Mouse (Mus musculus): Measurements from ENCODE around the gene Slc46a1. TPM values are rescaled to one million over a fixed set of nuclear protein-coding genes. Genes with fewer than 3 reads are reported as not detected.
A peak's percentile ranks its signal among the peaks of the same experiment; 100 is the strongest.

Slc46a1 gene
- total and polyA plus RNA-seq, 3 experiments: 4.4 to 6.1 (median 6.0) TPM

- Histone ChIP-seq H3K27me3 (replicated peaks) (peaks cover 19% of the 10 kb centered on the region), H3K9ac (ENCODE audit: insufficient read depth, low read depth) (no peak overlapping the region), H3K4me2 (ENCODE audit: insufficient read depth, low read depth, poor library complexity, severe bottlenecking) (no peak overlapping the region), H3K27ac (ENCODE audit: insufficient read depth, low read depth) (no peak overlapping the region), H3K36me3 (replicated peaks in 1 of 2; ENCODE audit: control insufficient read depth in 1 of 2, insufficient read depth in 1 of 2, low read length in 1 of 2) (no peaks in the 10 kb centered on the region), H3K4me1 (ENCODE audit: control insufficient read depth in 1 of 2, insufficient read depth in 2 of 2) (peaks cover 2 to 8% of the 10 kb centered on the region in 2 experiments; a peak in 3 of 4 replicates), H3K4me3 (replicated peaks in 1 of 3; ENCODE audit: low read depth in 2 of 3, low read length in 2 of 3, poor library complexity in 1 of 3) (no peak overlapping the region), H3K79me2 (replicated peaks; ENCODE audit: control insufficient read depth, extremely low read depth, insufficient read depth, poor library complexity, severe bottlenecking) (no peaks in the 10 kb centered on the region), H3K9me3 (replicated peaks; ENCODE audit: low read length) (peaks cover 8% of the 10 kb centered on the region)
- no peak for DNase-seq (ENCODE audit: extremely low read depth)
- in situ Hi-C loops (cut with MboI; ENCODE audit: low pct_ligation_motif_present, low pct_unique_long_range_greater_than_20kb, low sequenced_read_pairs): no loop called here
- TF ChIP-seq CHD1 (IDR thresholded peaks at IDR 0.05; ENCODE audit: low read depth, low read length) (no peak), JUND (conservative IDR thresholded peaks at IDR 0.05; ENCODE audit: low read depth, low read length) (no peak), TBP (conservative IDR thresholded peaks at IDR 0.05; ENCODE audit: low read depth, low read length) (no peak), POLR2AphosphoS2 (IDR thresholded peaks at IDR 0.05; ENCODE audit: low read depth, low read length) (no peak), ETS1 (conservative IDR thresholded peaks at IDR 0.05; ENCODE audit: low read depth, low read length) (no peak), MEF2A (IDR thresholded peaks at IDR 0.05; ENCODE audit: borderline replicate concordance, low read depth, low read length) (no peak), NRF1 (IDR thresholded peaks at IDR 0.05; ENCODE audit: low read depth, low read length) (no peak), BHLHE40 (IDR thresholded peaks at IDR 0.05; ENCODE audit: low read depth, low read length) (no peak), HCFC1 (IDR thresholded peaks at IDR 0.05; ENCODE audit: low read depth, low read length) (no peak), ZKSCAN1 (IDR thresholded peaks at IDR 0.05; ENCODE audit: borderline replicate concordance, low read depth, low read length) (no peak), CHD2 (IDR thresholded peaks at IDR 0.05; ENCODE audit: low read length) (no peak), GABPA (IDR thresholded peaks at IDR 0.05; ENCODE audit: insufficient replicate concordance, low read depth, low read length) (no peak)
- dilution Hi-C loops (cut with MboI; ENCODE audit: extremely low pct_ligation_motif_present, extremely low pct_unique_long_range_greater_than_20kb, low sequenced_read_pairs): no loop called here
These were observed 6.8 kb upstream of the Slc46a1 start for GRCm38 (mm10) chr11:78458740-78459139.

GRCm38 (mm10) chr11:78461894-78462293 lies 3.6 kb upstream of the Slc46a1 start:
- TF ChIP-seq CHD1 (IDR thresholded peaks at IDR 0.05; ENCODE audit: low read depth, low read length): no peak
- no peak for TF ChIP-seq JUND (conservative IDR thresholded peaks at IDR 0.05; ENCODE audit: low read depth, low read length)
- no peak for TF ChIP-seq JUN (IDR thresholded peaks at IDR 0.05; ENCODE audit: insufficient read depth, low read depth, low read length)
- TF ChIP-seq TBP (conservative IDR thresholded peaks at IDR 0.05; ENCODE audit: low read depth, low read length): no peak
- TF ChIP-seq ELF1 (IDR thresholded peaks at IDR 0.05; ENCODE audit: low read depth, low read length): no peak
- no peak for TF ChIP-seq ZC3H11A (IDR thresholded peaks at IDR 0.05; ENCODE audit: low read depth, low read length)
- TF ChIP-seq RAD21 (IDR thresholded peaks at IDR 0.05; ENCODE audit: low read depth, low read length): peak; percentile 10
- TF ChIP-seq ZNF384 (IDR thresholded peaks at IDR 0.05; ENCODE audit: low read depth, low read length): no peak
- TF ChIP-seq MAZ (IDR thresholded peaks at IDR 0.05; ENCODE audit: low read depth, low read length): no peak
- peak; percentile 56 to 69 for TF ChIP-seq CTCF (conservative IDR thresholded peaks at IDR 0.05 in 1 of 2, IDR thresholded peaks at IDR 0.05 in 1 of 2; ENCODE audit: low read depth in 2 of 2, low read length in 2 of 2)
- TF ChIP-seq POLR2AphosphoS2 (IDR thresholded peaks at IDR 0.05; ENCODE audit: low read depth, low read length): no peak
- no peak for TF ChIP-seq BHLHE40 (IDR thresholded peaks at IDR 0.05; ENCODE audit: low read depth, low read length)
- no peak for TF ChIP-seq NRF1 (IDR thresholded peaks at IDR 0.05; ENCODE audit: low read depth, low read length)
- Histone ChIP-seq H3K4me3 (replicated peaks in 1 of 3; ENCODE audit: low read depth in 2 of 3, low read length in 2 of 3, poor library complexity in 1 of 3) (no peak overlapping the region), H3K4me2 (ENCODE audit: insufficient read depth, low read depth, poor library complexity, severe bottlenecking) (no peak overlapping the region), H3K27me3 (replicated peaks) (peaks cover 13% of the 10 kb centered on the region), H3K4me1 (ENCODE audit: control insufficient read depth in 1 of 2, insufficient read depth in 2 of 2) (peaks cover 9 to 14% of the 10 kb centered on the region in 2 experiments), H3K9ac (ENCODE audit: insufficient read depth, low read depth) (no peak overlapping the region), H3K9me3 (replicated peaks; ENCODE audit: low read length) (peaks cover 8% of the 10 kb centered on the region), H3K36me3 (replicated peaks in 1 of 2; ENCODE audit: control insufficient read depth in 1 of 2, insufficient read depth in 1 of 2, low read length in 1 of 2) (no peaks in the 10 kb centered on the region), H3K79me2 (replicated peaks; ENCODE audit: control insufficient read depth, extremely low read depth, insufficient read depth, poor library complexity, severe bottlenecking) (no peaks in the 10 kb centered on the region), H3K27ac (ENCODE audit: insufficient read depth, low read depth) (no peak overlapping the region)
- DNase-seq (ENCODE audit: extremely low read depth): peak; percentile 44
- in situ Hi-C loops (cut with MboI; ENCODE audit: low pct_ligation_motif_present, low pct_unique_long_range_greater_than_20kb, low sequenced_read_pairs) (loop anchor here (5.0 kb wide), 1 partner anchor 35 kb away; the partner anchor contains the start of genes Sarm1 and Vtn), dilution Hi-C loops (cut with MboI; ENCODE audit: extremely low pct_ligation_motif_present, extremely low pct_unique_long_range_greater_than_20kb, low sequenced_read_pairs) (no loop called here)

Measured in CH12.LX (cell line).